12 mouse cellular contexts compared by ENCODE assay signal in the genomic region with DNA sequence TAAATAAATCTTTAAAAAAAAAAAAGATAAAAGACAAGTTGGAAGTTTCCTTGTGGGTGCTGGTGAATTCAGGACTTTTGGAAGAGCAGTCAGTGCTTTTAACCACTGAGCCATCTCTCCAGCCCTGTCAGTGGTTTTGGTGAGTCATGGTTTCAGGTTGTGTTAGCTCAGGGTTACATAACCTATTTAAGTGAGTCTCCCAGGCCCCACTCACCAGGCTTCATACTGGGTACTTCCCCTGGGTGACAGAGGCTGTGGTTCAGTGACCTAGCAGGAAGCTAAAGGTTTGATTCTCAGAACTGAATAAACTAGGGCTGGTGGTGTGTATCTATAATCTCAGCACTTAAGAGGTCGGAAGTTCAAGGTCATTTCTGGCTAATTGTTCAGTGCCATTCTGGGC. TPM values are rescaled to one million over a fixed set of nuclear protein-coding genes. Genes with fewer than 3 reads are reported as not detected.
DNase-seq lines count a peak whose midpoint lies in the region; ATAC-seq lines count a peak whose summit lies in the region.
"Had no signal": no experiment of that assay in that cellular context is flagged by ENCODE, and none has a peak within 500 bp of the region (broad histone marks: within the 10 kb centered on the region; RNA-seq: fewer than 3 reads in every experiment).

No protein-coding gene starts in this region.

- H3K27me3 ChIP-seq in hindbrain, embryonic 16.5 days (replicated peaks; ENCODE audit: control insufficient read depth, insufficient read depth, low read length) = no peaks in the 10 kb centered on the region
- H3K27me3 ChIP-seq: limb, embryonic 15.5 days; midbrain, embryonic 13.5 days had no signal

- ATAC-seq in hematopoietic stem cell, adult 5-6 weeks (replicated peaks in 1 of 2; ENCODE audit: insufficient read depth in 1 of 2, low FRiP score in 2 of 2, low TSS enrichment in 1 of 2, low read depth in 1 of 2, poor library complexity in 2 of 2, severe bottlenecking in 2 of 2) = peak; percentile 97 to 98
- ATAC-seq in hindbrain, embryonic 16.5 days = no peak
- ATAC-seq: forebrain, postnatal 0 days; intestine, embryonic 16.5 days; midbrain, embryonic 13.5 days had no signal

- H3K36me3 ChIP-seq in hindbrain, embryonic 16.5 days (ENCODE audit: control insufficient read depth, insufficient read depth, low read length) = no peaks in the 10 kb centered on the region
- H3K36me3 ChIP-seq: limb, embryonic 15.5 days; midbrain, embryonic 13.5 days had no signal

- no peaks in the 10 kb centered on the region for H3K4me1 ChIP-seq in hindbrain, embryonic 16.5 days (ENCODE audit: control insufficient read depth, insufficient read depth, low read depth, low read length)

- no peak overlapping the region for H3K9ac ChIP-seq in hindbrain, embryonic 16.5 days (ENCODE audit: low read depth, low read length)
- H3K9ac ChIP-seq: forebrain, postnatal 0 days; limb, embryonic 15.5 days; midbrain, embryonic 13.5 days had no signal

- H3K4me3 ChIP-seq in hindbrain, embryonic 16.5 days (ENCODE audit: low read length) = no peak overlapping the region
- H3K4me3 ChIP-seq: limb, embryonic 15.5 days; midbrain, embryonic 13.5 days had no signal

- no peaks in the 10 kb centered on the region for H3K9me3 ChIP-seq in hindbrain, embryonic 16.5 days (ENCODE audit: control insufficient read depth, low read length)
- H3K9me3 ChIP-seq: limb, embryonic 15.5 days; midbrain, embryonic 13.5 days had no signal

- no peak overlapping the region for H3K4me2 ChIP-seq in hindbrain, embryonic 16.5 days (ENCODE audit: low read length)
- H3K4me2 ChIP-seq: limb, embryonic 15.5 days; midbrain, embryonic 13.5 days had no signal

- DNase-seq in urinary bladder, postnatal 14 days (ENCODE audit: low spot score) = peak; percentile 47
- DNase-seq in urinary bladder, postnatal 10 days (ENCODE audit: low spot score) = no peak
- peak; percentile 47 for DNase-seq in naive thymus-derived CD4-positive, alpha-beta T cell, adult 2 months (ENCODE audit: low read depth)
- DNase-seq in thymus, postnatal 4 days = peak; percentile 74
- no peak for DNase-seq in left cerebral cortex, adult 9 months (ENCODE audit: low spot score in 2 of 2)
- DNase-seq in frontal cortex, postnatal 36 days (ENCODE audit: low spot score in 2 of 2) = no peak
- DNase-seq: forebrain, postnatal 0 days had no signal

- 90% methylated on average over 1 of the region's 1 CpGs for WGBS in hindbrain, embryonic 16.5 days

- no peak overlapping the region for H3K27ac ChIP-seq in hindbrain, embryonic 16.5 days (ENCODE audit: low read depth, low read length)
- H3K27ac ChIP-seq: limb, embryonic 15.5 days; midbrain, embryonic 13.5 days had no signal

RNA-seq across cellular contexts. Expression of a gene that starts 6.1 kb away (rescaled TPM):
- total RNA-seq in hematopoietic stem cell, adult 5-6 weeks (2017) = 70.1 and 86.5 TPM in 2 replicates
- polyA plus RNA-seq in hindbrain, embryonic 16.5 days (2015; fragmentation: Nextera tagmentation; extraction: Ambion mirVana) = 109 and 130 TPM in 2 replicates

RNA-seq across cellular contexts. Expression of a gene that starts 17.2 kb away (rescaled TPM):
- 12.3 and 12.4 TPM in 2 replicates for total RNA-seq in hematopoietic stem cell, adult 5-6 weeks (2017)
- polyA plus RNA-seq in hindbrain, embryonic 16.5 days (2015; fragmentation: Nextera tagmentation; extraction: Ambion mirVana) = 25.6 and 26.1 TPM in 2 replicates

RNA-seq across cellular contexts. Expression of a gene that starts 17.3 kb away (rescaled TPM):
- 35.6 and 52.2 TPM in 2 replicates for total RNA-seq in hematopoietic stem cell, adult 5-6 weeks (2017)
- 51.8 and 53.4 TPM in 2 replicates for polyA plus RNA-seq in hindbrain, embryonic 16.5 days (2015; fragmentation: Nextera tagmentation; extraction: Ambion mirVana)

Comparison
In these comparisons a context has a peak if more than half of its experiments do, and no peak if none do; other contexts are left out.
1. DNase-seq: peak in urinary bladder, postnatal 14 days (single experiment), naive thymus-derived CD4-positive, alpha-beta T cell, adult 2 months (single experiment) and thymus, postnatal 4 days (single experiment); none in urinary bladder, postnatal 10 days (single experiment), left cerebral cortex, adult 9 months (0 of 2) and frontal cortex, postnatal 36 days (0 of 2).